Mouse (Mus musculus): Measurements from ENCODE around the gene Pik3c2b. TPM values are rescaled to one million over a fixed set of nuclear protein-coding genes. Genes with fewer than 3 reads are reported as not detected.
"Not testable (repeated sequence)": the region's sequence is repeated elsewhere in the genome, so short reads cannot be mapped to it uniquely, and the experiment has no call there.

Gene Pik3c2b
- polyA plus RNA-seq, 1 experiment from 2014 or later, result 11.4 TPM

DNA sequence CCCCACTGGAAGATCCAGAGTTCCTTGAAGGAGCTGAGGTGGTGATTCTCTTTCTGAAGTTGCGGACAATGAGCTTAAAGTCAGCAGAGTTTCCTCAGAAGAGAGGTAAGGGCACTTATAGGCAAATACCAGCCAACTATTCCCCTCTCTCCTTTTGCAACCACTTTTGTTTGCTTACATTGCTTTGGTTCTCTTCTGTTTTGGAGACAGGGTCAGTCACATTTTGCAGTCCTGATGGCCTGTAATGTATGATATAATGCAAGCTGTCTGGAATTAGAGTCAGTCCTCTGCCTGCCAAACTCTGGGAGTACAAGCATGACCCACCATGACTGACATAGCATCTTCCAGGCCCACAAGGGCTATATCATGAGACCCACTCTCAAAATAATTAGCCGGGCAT lies 18.3 kb upstream of the Pik3c2b start:
- H3K27ac ChIP-seq (ENCODE audit: low read depth), result no peak overlapping the region
- no peak for ATAC-seq (replicated peaks; ENCODE audit: low FRiP score, low TSS enrichment, low read depth)

GRCm38 (mm10) chr1:133027980-133028379 lies 17.5 kb upstream of the Pik3c2b start:
- no peak for DNase-seq (ENCODE audit: low spot score)

More for the DNA sequence above, 18.3 kb upstream of the Pik3c2b start:
- Histone ChIP-seq H3K4me2 (ENCODE audit: low read length) (no peak overlapping the region), H3K36me3 (ENCODE audit: control insufficient read depth, insufficient read depth, low read length) (no peaks in the 10 kb centered on the region), H3K27me3 (replicated peaks; ENCODE audit: control insufficient read depth, insufficient read depth, low read length) (no peaks in the 10 kb centered on the region), H3K4me3 (ENCODE audit: low read depth, low read length) (no peak overlapping the region), H3K9ac (ENCODE audit: low read length) (no peak overlapping the region), H3K9me3 (ENCODE audit: control insufficient read depth, low read length) (no peaks in the 10 kb centered on the region), H3K4me1 (replicated peaks; ENCODE audit: control insufficient read depth, insufficient read depth, low read length) (peaks cover 3% of the 10 kb centered on the region)
- 94% methylated on average over 2 of the region's 2 CpGs for WGBS
- no peak for DNase-seq (ENCODE audit: low spot score)

GRCm38 (mm10) chr1:133029744-133030143 lies 15.7 kb upstream of the Pik3c2b start:
- no peak overlapping the region for H3K4me2 ChIP-seq (ENCODE audit: low read length)
- no peak for ATAC-seq (replicated peaks; ENCODE audit: low FRiP score, low TSS enrichment, low read depth)
- 78% methylated on average over 3 of the region's 3 CpGs for WGBS

More at GRCm38 (mm10) chr1:133027980-133028379, 17.5 kb upstream of the Pik3c2b start:
- no peak for ATAC-seq (replicated peaks; ENCODE audit: low FRiP score, low TSS enrichment, low read depth)
- H3K36me3 ChIP-seq (ENCODE audit: control insufficient read depth, insufficient read depth, low read length), result no peaks in the 10 kb centered on the region
- H3K4me3 ChIP-seq (ENCODE audit: low read depth, low read length), result no peak overlapping the region
- no peaks in the 10 kb centered on the region for H3K27me3 ChIP-seq (replicated peaks; ENCODE audit: control insufficient read depth, insufficient read depth, low read length)
- H3K9me3 ChIP-seq (ENCODE audit: control insufficient read depth, low read length), result no peaks in the 10 kb centered on the region
- peaks cover 8% of the 10 kb centered on the region for H3K4me1 ChIP-seq (replicated peaks; ENCODE audit: control insufficient read depth, insufficient read depth, low read length)
- 34% methylated on average over 7 of the region's 7 CpGs for WGBS
- no peak overlapping the region for H3K4me2 ChIP-seq (ENCODE audit: low read length)
- H3K9ac ChIP-seq (ENCODE audit: low read length), result no peak overlapping the region
- no peak overlapping the region for H3K27ac ChIP-seq (ENCODE audit: low read depth)

GRCm38 (mm10) chr1:133030461-133030860 lies 15.0 kb upstream of the Pik3c2b start, which contains the start of gene Mdm4:
TSS of gene Mdm4 (minus strand) at chr1:133030561.
- Histone ChIP-seq H3K27ac (ENCODE audit: low read depth) (no peak within 1 kb of the TSS), H3K4me2 (ENCODE audit: low read length) (no peak within 1 kb of the TSS), H3K9me3 (ENCODE audit: control insufficient read depth, low read length) (no peaks in the 10 kb centered on the region), H3K4me3 (ENCODE audit: low read depth, low read length) (no peak within 1 kb of the TSS), H3K9ac (ENCODE audit: low read length) (no peak within 1 kb of the TSS), H3K4me1 (replicated peaks; ENCODE audit: control insufficient read depth, insufficient read depth, low read length) (peaks cover 6% of the 10 kb centered on the region; the same call in 1 of the 2 replicates), H3K36me3 (ENCODE audit: control insufficient read depth, insufficient read depth, low read length) (no peaks in the 10 kb centered on the region), H3K27me3 (replicated peaks; ENCODE audit: control insufficient read depth, insufficient read depth, low read length) (no peaks in the 10 kb centered on the region)
- no peak for DNase-seq (ENCODE audit: low spot score)
- ATAC-seq (replicated peaks; ENCODE audit: low FRiP score, low TSS enrichment, low read depth), result no peak
- WGBS, result 94% methylated on average over 5 of the region's 5 CpGs

More at GRCm38 (mm10) chr1:133029744-133030143, 15.7 kb upstream of the Pik3c2b start:
- no peak overlapping the region for H3K9ac ChIP-seq (ENCODE audit: low read length)
- peaks cover 6% of the 10 kb centered on the region; the same call in 1 of the 2 replicates for H3K4me1 ChIP-seq (replicated peaks; ENCODE audit: control insufficient read depth, insufficient read depth, low read length)
- no peaks in the 10 kb centered on the region for H3K9me3 ChIP-seq (ENCODE audit: control insufficient read depth, low read length)
- no peak overlapping the region for H3K4me3 ChIP-seq (ENCODE audit: low read depth, low read length)
- H3K27ac ChIP-seq (ENCODE audit: low read depth), result no peak overlapping the region
- no peak for DNase-seq (ENCODE audit: low spot score)
- H3K36me3 ChIP-seq (ENCODE audit: control insufficient read depth, insufficient read depth, low read length), result no peaks in the 10 kb centered on the region
- H3K27me3 ChIP-seq (replicated peaks; ENCODE audit: control insufficient read depth, insufficient read depth, low read length), result no peaks in the 10 kb centered on the region

- no peaks in the 10 kb centered on the region for H3K9me3 ChIP-seq (ENCODE audit: control insufficient read depth, low read length)
- peak overlapping the region; percentile 49 for H3K9ac ChIP-seq (ENCODE audit: low read length)
- H3K27ac ChIP-seq (ENCODE audit: low read depth), result peak overlapping the region; percentile 75; the same call in 1 of the 2 replicates
- peak overlapping the region; percentile 51 for H3K4me2 ChIP-seq (ENCODE audit: low read length)
- no peaks in the 10 kb centered on the region for H3K36me3 ChIP-seq (ENCODE audit: control insufficient read depth, insufficient read depth, low read length)
- ATAC-seq (replicated peaks; ENCODE audit: low FRiP score, low TSS enrichment, low read depth) (peak; percentile 25; the same call in 1 of the 2 replicates), DNase-seq (ENCODE audit: low spot score) (no peak)
- WGBS, result 13% methylated on average over 5 of the region's 5 CpGs
- H3K27me3 ChIP-seq (replicated peaks; ENCODE audit: control insufficient read depth, insufficient read depth, low read length), result no peaks in the 10 kb centered on the region
- H3K4me1 ChIP-seq (replicated peaks; ENCODE audit: control insufficient read depth, insufficient read depth, low read length), result peaks cover 6% of the 10 kb centered on the region; the same call in 1 of the 2 replicates
- H3K4me3 ChIP-seq (ENCODE audit: low read depth, low read length), result peak overlapping the region; percentile 54
These were observed 12.5 kb upstream of the Pik3c2b start for GRCm38 (mm10) chr1:133032981-133033315.

DNA sequence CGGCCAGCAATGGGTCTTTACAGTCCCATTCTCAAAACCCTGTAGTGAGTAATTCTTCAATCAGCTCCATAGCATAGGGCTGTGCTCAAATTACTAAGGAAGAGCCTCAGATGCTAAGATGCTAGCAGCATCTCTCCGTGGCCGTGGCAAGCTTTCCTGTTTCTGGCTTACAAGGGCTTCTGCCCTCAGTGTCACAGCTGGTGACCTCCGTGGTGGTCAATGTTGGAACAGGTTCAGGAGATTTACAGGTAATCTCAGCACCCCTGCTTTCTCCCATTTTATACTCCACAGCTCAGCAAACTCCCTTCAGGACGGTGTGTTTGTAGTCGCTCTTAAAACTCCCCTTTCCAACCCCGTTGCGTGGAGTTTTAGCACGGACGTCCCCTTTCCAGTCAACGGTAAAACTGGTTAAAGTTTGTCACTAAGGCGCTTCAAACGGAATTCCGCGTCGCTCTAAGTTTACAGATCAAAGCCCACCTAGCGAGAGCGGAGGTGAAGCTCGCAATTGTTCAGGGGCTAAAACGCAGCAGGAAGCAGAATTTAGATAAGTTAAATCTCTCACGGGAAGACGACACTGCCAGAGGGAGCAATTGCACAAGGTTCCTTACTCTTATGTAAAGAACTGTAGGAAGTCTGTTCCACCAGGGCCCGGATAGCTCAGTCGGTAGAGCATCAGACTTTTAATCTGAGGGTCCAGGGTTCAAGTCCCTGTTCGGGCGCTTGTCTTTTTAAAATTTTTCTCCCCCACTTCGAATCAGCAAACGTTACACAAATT lies 12.0 kb upstream of the Pik3c2b start:
- H3K36me3 ChIP-seq (ENCODE audit: control insufficient read depth, insufficient read depth, low read length), result no peaks in the 10 kb centered on the region
- H3K9me3 ChIP-seq (ENCODE audit: control insufficient read depth, low read length), result no peaks in the 10 kb centered on the region

DNA sequence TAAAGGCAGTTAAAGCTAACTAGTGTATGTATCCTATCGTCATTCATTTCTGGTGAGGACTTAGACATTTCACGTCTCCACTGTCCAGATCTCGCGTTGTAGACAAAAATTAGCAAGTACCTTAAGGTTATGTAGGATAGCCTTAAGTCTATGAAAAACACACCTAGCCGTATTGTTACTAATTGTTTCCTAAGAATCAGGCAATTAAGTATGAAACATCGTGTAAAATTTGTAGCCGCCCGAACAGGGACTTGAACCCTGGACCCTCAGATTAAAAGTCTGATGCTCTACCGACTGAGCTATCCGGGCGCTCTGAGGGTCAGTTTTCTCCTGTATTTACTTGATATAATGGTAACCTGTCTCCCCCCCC lies 11.4 kb upstream of the Pik3c2b start:
- H3K4me2 ChIP-seq (ENCODE audit: low read length), result peak overlapping the region; percentile 51
- peaks cover 6% of the 10 kb centered on the region; the same call in 1 of the 2 replicates for H3K4me1 ChIP-seq (replicated peaks; ENCODE audit: control insufficient read depth, insufficient read depth, low read length)
- peak overlapping the region; percentile 75; the same call in 1 of the 2 replicates for H3K27ac ChIP-seq (ENCODE audit: low read depth)
- peak overlapping the region; percentile 54 for H3K4me3 ChIP-seq (ENCODE audit: low read depth, low read length)
- H3K36me3 ChIP-seq (ENCODE audit: control insufficient read depth, insufficient read depth, low read length), result no peaks in the 10 kb centered on the region
- ATAC-seq (replicated peaks; ENCODE audit: low FRiP score, low TSS enrichment, low read depth) (peak; percentile 69), DNase-seq (ENCODE audit: low spot score) (peak; percentile 83)
- H3K27me3 ChIP-seq (replicated peaks; ENCODE audit: control insufficient read depth, insufficient read depth, low read length), result no peaks in the 10 kb centered on the region
- H3K9ac ChIP-seq (ENCODE audit: low read length), result 0 out of 2 replicates have a peak overlapping the region, but pooled peaks have one; percentile 25
- H3K9me3 ChIP-seq (ENCODE audit: control insufficient read depth, low read length), result no peaks in the 10 kb centered on the region
- WGBS, result 3% methylated on average over 11 of the region's 11 CpGs

More for the DNA sequence above, 12.0 kb upstream of the Pik3c2b start:
- under 1% methylated on average over 28 of the region's 28 CpGs for WGBS
- peak overlapping the region; percentile 49 for H3K9ac ChIP-seq (ENCODE audit: low read length)
- ATAC-seq (replicated peaks; ENCODE audit: low FRiP score, low TSS enrichment, low read depth), result peak; percentile 84
- H3K4me3 ChIP-seq (ENCODE audit: low read depth, low read length), result peak overlapping the region; percentile 54
- H3K27me3 ChIP-seq (replicated peaks; ENCODE audit: control insufficient read depth, insufficient read depth, low read length), result no peaks in the 10 kb centered on the region
- peak overlapping the region; percentile 51 for H3K4me2 ChIP-seq (ENCODE audit: low read length)
- peak; percentile 93 for DNase-seq (ENCODE audit: low spot score)
- H3K27ac ChIP-seq (ENCODE audit: low read depth), result peak overlapping the region; percentile 75
- H3K4me1 ChIP-seq (replicated peaks; ENCODE audit: control insufficient read depth, insufficient read depth, low read length), result peaks cover 6% of the 10 kb centered on the region; the same call in 1 of the 2 replicates

GRCm38 (mm10) chr1:133034682-133035081 lies 10.8 kb upstream of the Pik3c2b start:
- not testable (repeated sequence) for H3K27ac ChIP-seq (ENCODE audit: low read depth); H3K9me3 ChIP-seq (ENCODE audit: control insufficient read depth, low read length); H3K36me3 ChIP-seq (ENCODE audit: control insufficient read depth, insufficient read depth, low read length); H3K9ac ChIP-seq (ENCODE audit: low read length); DNase-seq (ENCODE audit: low spot score); H3K4me1 ChIP-seq (replicated peaks; ENCODE audit: control insufficient read depth, insufficient read depth, low read length); H3K27me3 ChIP-seq (replicated peaks; ENCODE audit: control insufficient read depth, insufficient read depth, low read length); ATAC-seq (replicated peaks; ENCODE audit: low FRiP score, low TSS enrichment, low read depth); H3K4me2 ChIP-seq (ENCODE audit: low read length)
- peak overlapping the region; percentile 54; the same call in 1 of the 2 replicates for H3K4me3 ChIP-seq (ENCODE audit: low read depth, low read length)
- WGBS, result 67% methylated on average over 7 of the region's 7 CpGs
